Mouse (Mus musculus): ENCODE measurements around the gene Cfap61.

Gene Cfap61

DNA sequence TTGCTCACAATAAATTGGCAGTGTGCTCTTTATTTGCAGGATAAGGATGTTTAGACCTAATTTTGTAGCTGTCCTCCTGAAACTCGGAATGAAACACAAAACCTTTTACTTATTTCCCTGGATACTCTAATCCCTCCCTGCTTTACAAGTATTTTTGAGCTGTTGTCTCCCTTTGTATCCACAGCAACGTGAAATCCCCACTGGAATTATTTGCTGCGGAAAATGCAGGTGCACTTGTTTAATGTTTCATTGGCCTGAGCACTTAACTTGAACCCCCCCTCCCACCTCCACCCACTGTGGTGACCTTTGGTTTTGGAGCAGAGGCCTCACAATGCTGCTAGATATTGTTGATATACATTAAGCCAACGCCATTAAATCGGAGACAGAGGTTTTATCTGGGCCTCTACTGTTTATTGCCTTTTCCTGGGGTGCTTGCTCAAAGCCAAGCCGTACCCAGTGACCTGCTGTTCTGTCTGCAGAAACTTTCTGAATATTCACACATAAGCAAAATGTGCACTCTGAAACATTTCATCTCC lies 154.6 kb downstream of the Cfap61 start:
- DNase-seq, result no peak

DNA sequence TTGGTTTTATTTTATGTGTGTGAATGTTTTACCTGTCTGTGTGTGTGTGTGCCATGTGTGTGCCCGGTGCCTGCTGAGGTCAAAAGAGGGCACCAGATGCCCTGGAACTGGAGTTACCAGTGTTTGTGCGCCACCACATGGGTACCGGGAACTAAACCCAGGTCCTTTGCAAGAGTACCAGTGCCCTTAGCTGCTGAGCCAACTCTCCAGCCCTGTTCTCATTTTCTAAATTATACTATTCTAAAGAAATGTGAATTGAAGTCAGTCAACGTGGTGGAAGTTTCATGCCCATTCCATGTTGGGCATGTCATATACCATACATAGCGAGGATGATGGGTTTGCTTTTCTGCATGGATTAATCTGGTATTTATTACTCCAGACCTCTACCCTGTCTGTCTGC lies 162.9 kb downstream of the Cfap61 start:
- no peak for DNase-seq

DNA sequence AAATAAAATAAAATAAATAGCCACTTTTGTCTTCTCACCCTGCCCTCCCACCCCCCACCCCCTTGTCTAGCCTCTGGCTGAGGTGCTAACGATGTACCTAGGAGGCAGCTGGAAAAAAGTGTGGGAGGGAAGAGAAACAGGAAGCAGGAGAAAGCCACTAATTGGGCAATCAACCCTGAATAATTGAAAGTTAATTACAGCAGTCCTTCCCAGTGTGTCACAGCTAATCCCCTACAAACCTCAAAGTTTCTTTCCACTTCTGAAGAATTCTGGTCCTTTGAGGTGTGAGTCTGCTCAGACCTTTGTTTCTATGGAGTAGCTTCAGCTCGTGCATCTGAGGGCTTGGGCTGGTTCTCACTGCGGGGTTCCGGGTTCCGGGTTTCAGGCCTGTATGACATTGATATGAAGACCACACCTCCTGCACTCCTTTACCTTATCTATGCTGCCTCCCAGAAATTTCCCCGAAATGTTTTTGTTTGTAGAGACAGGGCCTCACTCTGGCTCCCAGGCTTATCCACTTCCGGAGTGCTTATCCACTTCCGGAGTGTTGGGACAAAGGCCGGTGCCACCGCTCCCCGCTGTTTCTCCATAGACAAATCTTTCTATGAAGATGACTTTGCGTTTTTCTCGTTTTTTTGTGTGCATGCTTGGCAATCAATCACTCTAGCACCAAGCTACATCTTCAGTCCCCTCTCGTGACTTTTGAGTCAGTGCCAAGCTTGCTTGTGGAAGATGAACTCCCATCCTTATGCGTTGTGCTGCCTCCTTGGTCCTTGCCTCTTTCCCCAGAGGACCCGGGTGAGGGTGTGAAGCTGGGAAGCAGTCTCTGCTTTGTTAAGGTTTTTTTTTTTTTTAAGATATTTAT lies 164.5 kb downstream of the Cfap61 start:
- DNase-seq, result no peak

DNA sequence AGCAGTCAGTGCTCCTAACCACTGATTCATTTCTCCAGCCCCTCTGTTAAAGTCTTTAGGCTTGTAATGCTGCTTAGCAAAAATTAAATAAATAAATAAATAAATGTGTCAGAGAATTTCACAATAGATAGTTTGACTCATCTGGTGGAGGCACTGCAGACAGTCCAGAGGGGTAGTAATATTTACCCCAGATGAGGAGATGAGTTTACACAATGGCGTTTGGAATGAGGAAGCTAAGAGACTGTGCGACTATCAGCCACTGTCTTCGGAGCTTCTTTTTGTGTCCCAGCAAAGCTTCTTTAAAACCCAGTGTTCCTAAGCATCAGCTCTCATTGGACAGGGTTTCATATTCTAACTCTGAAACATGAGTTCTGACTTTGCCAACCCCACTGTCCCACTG lies 165.3 kb downstream of the Cfap61 start:
- no peak for DNase-seq

GRCm38 (mm10) chr2:146100489-146101060 lies 166.0 kb downstream of the Cfap61 start:
- no peak for DNase-seq

DNA sequence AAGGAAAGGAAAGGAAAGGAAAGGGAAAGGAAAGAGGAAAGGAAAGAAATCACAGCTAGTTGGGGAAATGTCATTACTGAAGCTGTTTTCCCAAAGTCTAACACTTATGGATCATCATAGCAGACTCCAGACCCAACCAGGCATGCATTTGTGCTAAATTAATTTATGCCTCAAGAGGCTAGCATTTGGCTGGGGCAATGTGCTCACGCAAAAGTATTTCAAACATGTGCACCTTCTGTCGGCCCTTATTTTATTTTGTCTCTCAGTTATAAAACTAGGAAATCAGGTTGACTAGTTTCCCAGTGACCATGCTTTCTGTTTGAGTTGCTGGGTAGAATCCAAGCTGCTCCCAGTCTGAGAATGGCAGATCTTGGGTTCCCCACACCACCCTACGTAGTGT lies 168.0 kb downstream of the Cfap61 start:
- DNase-seq, result no peak

- DNase-seq, result no peak
These were observed 170.8 kb downstream of the Cfap61 start for GRCm38 (mm10) chr2:146105341-146105740.

- no peak for DNase-seq
These were observed 173.4 kb downstream of the Cfap61 start for GRCm38 (mm10) chr2:146107980-146108379.

DNA sequence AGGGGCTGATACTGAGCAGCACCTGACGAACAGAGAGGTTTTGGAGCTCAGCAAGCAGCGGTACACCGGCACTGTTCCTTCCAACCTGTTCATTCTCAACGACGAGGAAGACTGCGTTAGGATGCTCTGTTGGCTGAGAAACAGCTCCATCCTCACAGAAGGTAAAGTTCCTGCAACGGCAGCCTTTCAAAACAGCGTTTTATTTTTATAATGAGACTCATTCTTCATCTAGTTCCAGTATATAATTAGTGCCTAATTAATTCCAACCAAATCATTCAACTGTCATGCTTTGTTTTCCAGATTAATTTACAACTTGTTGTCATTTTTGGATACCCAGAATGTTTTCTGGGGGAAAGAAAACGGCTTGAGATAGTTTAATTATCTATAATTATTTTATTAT lies 175.3 kb downstream of the Cfap61 start:
- no peak for DNase-seq

DNA sequence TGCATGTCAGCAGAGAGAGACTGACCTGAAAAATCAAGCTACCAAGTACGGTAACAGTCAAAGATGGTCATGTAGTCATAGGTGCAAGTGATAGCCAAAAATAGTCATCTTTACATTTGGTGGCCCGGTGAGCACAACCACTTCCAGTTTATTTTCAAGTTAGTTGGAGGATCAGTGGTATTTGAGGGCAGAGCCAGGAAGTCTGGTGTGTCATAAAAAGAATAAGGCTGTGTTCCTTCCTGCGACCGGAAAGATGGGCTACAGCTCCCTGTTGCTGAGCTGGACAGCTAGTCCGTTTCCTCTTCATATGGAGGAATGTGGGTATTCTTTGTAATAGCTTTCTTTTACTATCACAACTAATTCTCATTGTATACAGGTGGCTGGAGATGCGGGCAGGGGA lies 181.7 kb downstream of the Cfap61 start:
- no peak for DNase-seq

- no peak for DNase-seq
These were observed 182.1 kb downstream of the Cfap61 start for GRCm38 (mm10) chr2:146116726-146117125.

DNA sequence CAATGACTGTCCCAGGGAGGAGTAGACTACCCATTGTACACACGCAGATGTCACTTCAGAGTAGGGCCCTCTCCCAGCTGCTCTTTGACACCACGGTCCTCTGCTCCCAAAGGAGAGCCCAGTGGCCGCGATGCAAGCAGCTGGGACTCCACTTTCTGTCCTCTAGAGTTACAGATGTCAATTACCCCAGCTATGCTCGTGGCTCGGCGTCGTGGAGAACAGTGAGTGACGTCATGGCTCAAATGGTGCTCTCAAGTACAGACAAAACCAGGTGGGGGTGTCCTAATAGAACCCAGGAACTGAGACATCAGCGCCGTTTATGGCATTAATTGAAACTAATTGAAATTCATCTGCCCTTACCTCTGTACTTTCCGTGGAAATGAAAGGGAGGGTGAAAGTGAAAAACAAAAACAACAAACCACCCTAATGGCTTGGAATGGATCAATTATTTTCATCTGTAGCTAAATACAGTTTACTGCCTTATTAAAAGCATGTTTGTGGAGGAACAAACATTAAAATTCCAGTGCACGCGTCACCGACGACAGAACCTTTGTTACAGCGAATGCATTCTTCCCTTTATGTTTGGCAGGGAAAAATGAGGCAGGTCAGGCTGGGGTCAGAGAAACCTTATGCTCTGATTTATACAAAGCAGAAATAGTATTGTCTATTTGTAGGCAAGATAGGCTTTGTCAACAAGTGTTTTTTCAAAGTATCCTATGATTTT lies 182.8 kb downstream of the Cfap61 start:
- DNase-seq, result no peak

- DNase-seq, result no peak
These were observed 183.4 kb downstream of the Cfap61 start for GRCm38 (mm10) chr2:146117915-146118403.

- no peak for DNase-seq
These were observed 187.0 kb downstream of the Cfap61 start for GRCm38 (mm10) chr2:146121551-146121950.

- DNase-seq, result no peak
These were observed 190.5 kb downstream of the Cfap61 start for GRCm38 (mm10) chr2:146125129-146125528.

GRCm38 (mm10) chr2:146128622-146129021 lies 194.0 kb downstream of the Cfap61 start:
- no peak for DNase-seq

DNA sequence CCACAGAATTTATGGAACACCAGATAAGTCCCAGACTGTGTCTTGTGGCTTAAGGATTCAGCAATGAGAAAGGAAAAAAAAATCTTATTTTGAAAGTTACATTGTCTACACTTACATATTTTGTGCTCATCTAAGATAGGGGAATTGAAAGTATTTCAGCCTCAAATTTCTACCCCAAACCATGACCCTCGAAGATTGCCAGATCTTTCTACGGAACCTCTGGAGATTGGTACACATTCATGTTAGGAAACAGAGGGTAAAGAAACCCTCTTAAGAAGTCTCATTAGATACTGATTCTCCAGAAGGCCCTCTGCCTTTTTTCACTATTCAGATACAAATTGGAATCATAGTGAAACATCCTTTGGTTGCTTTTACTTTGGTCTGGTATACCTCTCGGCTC lies 195.9 kb downstream of the Cfap61 start:
- DNase-seq, result no peak

GRCm38 (mm10) chr2:146134275-146134674 lies 199.7 kb downstream of the Cfap61 start:
- DNase-seq, result no peak

- DNase-seq, result no peak
These were observed 206.1 kb downstream of the Cfap61 start for GRCm38 (mm10) chr2:146140711-146141110.

DNA sequence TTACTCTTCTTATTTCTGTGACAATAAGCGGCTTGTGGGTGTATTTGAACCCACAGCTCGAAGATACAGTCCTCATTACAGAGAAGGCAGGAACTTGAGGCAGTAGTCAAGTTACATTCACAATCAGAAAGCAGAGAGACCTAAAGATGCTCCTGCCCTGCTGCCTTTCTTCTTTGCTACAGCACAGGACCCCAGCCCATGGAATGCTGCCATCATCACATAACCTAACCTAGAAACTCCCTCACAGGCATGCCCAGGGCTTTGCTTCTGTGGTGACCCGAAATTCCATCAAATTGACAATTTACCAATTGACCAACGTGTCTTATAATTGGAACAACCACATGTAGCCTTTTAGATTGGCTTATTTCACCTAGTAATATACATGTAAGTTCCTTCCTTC lies 212.7 kb downstream of the Cfap61 start:
- DNase-seq, result no peak

GRCm38 (mm10) chr2:146147801-146148200 lies 213.2 kb downstream of the Cfap61 start:
- DNase-seq, result no peak

DNA sequence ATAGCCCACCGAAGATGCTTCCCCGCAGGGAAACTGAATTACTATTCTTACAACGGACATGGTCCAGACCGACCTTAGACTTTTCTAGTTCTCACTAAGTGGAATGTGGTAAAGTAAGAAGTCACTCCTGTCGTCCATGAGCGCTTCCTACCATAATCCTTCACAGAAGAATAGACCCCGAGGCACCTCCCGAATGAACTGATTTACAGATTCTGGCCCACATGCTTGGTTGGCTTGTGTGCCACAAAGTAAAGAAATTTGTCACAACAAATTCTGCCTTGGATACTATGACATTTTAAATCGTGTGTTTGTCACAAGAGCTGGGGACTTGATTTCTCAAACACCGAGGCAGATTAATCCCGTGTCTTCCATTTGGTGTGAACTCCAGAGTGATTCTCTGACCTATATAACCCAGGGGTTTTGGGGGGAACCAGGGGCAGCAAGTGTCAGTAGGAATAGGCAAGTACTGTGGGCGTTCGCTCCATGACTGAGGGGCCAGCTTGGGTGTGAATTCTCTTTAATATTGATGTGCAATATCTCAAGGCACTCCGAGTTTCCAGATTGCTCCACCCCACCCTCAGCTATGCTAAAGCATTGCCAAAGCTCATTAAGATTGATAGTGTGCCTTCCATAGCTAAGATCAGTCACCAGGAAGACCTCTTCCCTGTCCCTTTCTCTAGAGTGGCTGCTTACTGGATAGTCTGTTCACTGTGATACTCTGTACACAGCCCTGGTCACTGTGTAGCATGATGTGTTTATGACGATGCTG lies 214.8 kb downstream of the Cfap61 start:
- no peak for DNase-seq
